Comparison of ENCODE assay signal across 24 mouse cellular contexts in the genomic region with DNA sequence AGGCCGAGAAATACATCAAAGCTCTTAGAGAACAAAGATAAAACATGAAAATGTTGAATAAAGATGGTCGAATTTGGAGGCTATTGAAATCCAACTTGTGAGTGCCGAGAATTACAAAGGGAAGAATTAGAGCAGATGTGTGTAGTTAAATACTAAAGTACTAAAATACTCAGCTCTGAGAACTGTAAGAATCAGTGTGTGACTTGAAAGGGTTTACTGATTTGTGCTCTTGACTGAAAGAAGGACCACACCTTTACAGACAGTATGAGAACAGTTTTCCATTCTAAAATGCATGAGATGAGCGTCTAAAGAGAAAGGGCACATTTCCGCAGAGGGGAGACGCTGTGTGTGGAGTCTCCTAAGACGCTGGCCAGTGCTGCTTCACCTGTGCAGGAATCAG.
"Had no signal": no experiment of that assay in that cellular context is flagged by ENCODE, and none has a peak within 500 bp of the region (broad histone marks: within the 10 kb centered on the region; RNA-seq: fewer than 3 reads in every experiment).

No protein-coding gene starts in this region.

- ATAC-seq: hindbrain, embryonic 16.5 days; intestine, embryonic 15.5 days; intestine, postnatal 0 days; liver, embryonic 12.5 days had no signal

- H3K4me3 ChIP-seq: heart, embryonic 10.5 days; heart, embryonic 13.5 days; heart, embryonic 15.5 days; hindbrain, embryonic 10.5 days; hindbrain, embryonic 12.5 days; intestine, embryonic 15.5 days; layer of hippocampus, adult 2 months; left cerebral cortex, adult 2 months; limb, embryonic 10.5 days; limb, embryonic 12.5 days; liver, embryonic 12.5 days had no signal

- H3K27me3 ChIP-seq: heart, embryonic 13.5 days; heart, embryonic 15.5 days; hindbrain, embryonic 12.5 days; intestine, embryonic 15.5 days; limb, embryonic 12.5 days; liver, embryonic 12.5 days had no signal

- H3K36me3 ChIP-seq: heart, embryonic 10.5 days; heart, embryonic 13.5 days; heart, embryonic 15.5 days; hindbrain, embryonic 10.5 days; hindbrain, embryonic 12.5 days; intestine, embryonic 15.5 days; limb, embryonic 10.5 days; limb, embryonic 12.5 days; liver, embryonic 12.5 days had no signal

- H3K4me1 ChIP-seq: hindbrain, embryonic 12.5 days; intestine, embryonic 15.5 days; liver, embryonic 12.5 days had no signal

- H3K9me3 ChIP-seq: heart, embryonic 10.5 days; heart, embryonic 13.5 days; heart, embryonic 15.5 days; hindbrain, embryonic 10.5 days; hindbrain, embryonic 12.5 days; intestine, embryonic 15.5 days; limb, embryonic 10.5 days; limb, embryonic 12.5 days; liver, embryonic 12.5 days had no signal

- H3K27ac ChIP-seq: heart, embryonic 10.5 days; heart, embryonic 13.5 days; heart, embryonic 15.5 days; hindbrain, embryonic 10.5 days; hindbrain, embryonic 12.5 days; hindbrain, embryonic 14.5 days; intestine, embryonic 15.5 days; kidney, postnatal 0 days; layer of hippocampus, adult 2 months; left cerebral cortex, adult 2 months; limb, embryonic 12.5 days; liver, embryonic 12.5 days; liver, embryonic 14.5 days had no signal

- DNase-seq: gastrocnemius, postnatal 10 days; gastrocnemius, postnatal 25 days; heart, adult 18-20 months; heart, postnatal 4 days; kidney, adult 18-20 months; kidney, adult 8-10 months; kidney, postnatal 14 days; kidney, postnatal 4 days had no signal

- H3K4me2 ChIP-seq: heart, embryonic 13.5 days; heart, embryonic 15.5 days; hindbrain, embryonic 12.5 days; hindbrain, embryonic 14.5 days; intestine, embryonic 15.5 days; limb, embryonic 12.5 days; liver, embryonic 12.5 days had no signal

- H3K9ac ChIP-seq: heart, embryonic 13.5 days; heart, embryonic 15.5 days; hindbrain, embryonic 12.5 days; hindbrain, embryonic 14.5 days; intestine, embryonic 15.5 days; limb, embryonic 12.5 days; liver, embryonic 12.5 days; liver, embryonic 14.5 days had no signal
